Mouse (Mus musculus) layer of hippocampus, postnatal 14 days (tissue): ENCODE data around the gene Fes. TPM values are rescaled to one million over a fixed set of nuclear protein-coding genes. Genes with fewer than 3 reads are reported as not detected.

ENCODE experiments used
- DNase-seq, 2 experiments: peaks; one replicate each; pipeline ENCODE4 v3.0.0; 2021 to 2022; ENCODE audit warnings: low spot score in 2 of 2, mixed read lengths in 1 of 2
- long read RNA-seq, 2 experiments: library from polyadenylated mRNA; stranded (forward); transcript quantifications; one replicate each; pipeline ENCODE4 v2.0.0; 2021
- total RNA-seq, 2 experiments: library from RNA; stranded (reverse); gene quantifications; 2 replicates each; pipeline ENCODE4 v1.2.3; 2021

Gene Fes
- 1 to 10 TPM; 5.6 to 9.9 TPM for total RNA-seq
- long read RNA-seq, experiment 1, partial matches to known transcripts = 1 of 5 reads
- long read RNA-seq, experiment 1, other reads (novel, unspliced or antisense) = 3 of 5 reads
- long read RNA-seq, experiment 2, partial matches to known transcripts = 1 of 5 reads
- long read RNA-seq, experiment 2, other reads (novel, unspliced or antisense) = 3 of 5 reads

DNA sequence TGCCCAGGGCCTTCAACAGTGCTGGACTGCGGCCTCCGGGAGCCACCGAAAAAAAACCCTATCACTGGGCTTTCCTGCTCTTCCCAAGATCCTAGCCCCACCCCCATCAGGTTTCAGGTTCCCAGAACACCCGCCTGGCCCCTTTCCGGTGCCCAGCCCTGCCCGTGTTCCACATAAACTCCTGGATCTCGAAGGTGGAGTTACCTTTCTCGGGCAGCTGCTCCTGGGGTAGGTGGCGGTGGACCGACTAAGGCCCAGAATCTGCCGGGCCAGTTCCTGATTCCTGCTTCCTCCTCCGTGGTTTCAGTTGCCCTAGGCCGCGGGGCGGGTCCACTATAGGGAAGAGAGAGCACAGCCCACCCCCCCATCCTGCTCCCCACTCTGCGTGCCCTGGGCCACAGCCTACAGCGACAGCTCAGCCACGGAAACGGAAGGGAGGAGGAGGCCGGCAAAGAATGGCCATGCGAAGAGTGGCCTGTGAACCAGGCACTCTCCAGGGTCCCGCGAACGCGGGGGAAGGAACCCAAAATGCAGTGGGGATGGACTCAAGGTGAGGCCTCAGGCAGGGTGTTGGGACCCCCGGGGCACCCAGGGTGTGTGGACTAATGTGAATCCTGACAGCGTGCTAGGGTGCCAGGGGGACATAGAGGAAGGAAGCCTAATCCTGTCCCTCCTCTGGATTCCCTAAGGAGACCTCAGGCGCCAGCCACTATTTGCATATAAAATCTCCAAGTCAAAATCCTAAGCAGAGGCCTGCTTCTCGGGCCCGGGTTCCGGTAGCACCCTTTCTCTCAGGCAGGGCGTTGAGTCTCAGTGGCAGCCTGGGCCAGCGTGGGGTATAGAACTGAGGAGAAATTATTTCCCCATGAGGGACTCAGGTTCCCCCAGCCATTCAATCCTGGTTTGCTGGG lies at the start of gene Fes:
TSS of gene Fes (minus strand) at position 314 of the 911 bp plus-strand sequence.
- DNase-seq = no peak

DNA sequence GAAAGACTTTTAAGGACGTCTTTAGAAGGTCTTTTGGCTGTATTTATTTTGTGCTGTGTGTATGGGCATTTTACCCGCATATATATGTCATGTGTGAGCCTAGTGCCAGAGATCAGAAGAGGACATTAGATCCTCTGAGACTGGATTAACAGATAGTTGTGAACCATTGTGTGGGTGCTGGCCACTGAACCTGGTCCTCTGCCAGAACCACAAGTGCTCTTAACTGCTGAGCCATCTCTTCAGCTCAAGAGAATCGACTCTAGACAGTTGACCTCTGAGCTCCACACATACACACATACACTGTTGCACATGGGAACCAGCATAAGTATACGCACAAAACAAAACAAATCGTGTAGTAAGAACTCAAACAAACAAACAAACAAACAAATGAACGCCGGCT lies 48.8 kb upstream of the Fes start:
- DNase-seq = no peak

DNA sequence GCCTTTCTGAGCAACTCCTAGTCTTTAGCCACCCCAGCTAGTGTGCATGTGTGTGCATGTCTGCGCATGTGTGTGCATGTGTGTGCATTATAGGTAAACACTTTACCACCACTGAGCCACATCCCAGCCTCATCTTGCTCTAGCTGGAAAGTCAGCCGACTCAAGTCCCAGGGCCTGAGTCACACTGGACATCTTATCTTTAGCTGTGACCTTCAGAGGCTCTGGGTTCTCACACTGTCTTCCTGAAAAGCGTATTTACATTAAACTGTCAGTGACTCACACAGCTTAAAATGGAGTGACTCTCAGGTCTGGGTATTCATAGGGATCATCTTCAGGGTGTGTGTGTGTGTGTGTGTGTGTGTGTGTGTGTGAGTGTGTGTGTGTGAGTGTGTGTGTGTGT lies 47.8 kb upstream of the Fes start:
- no peak for DNase-seq

DNA sequence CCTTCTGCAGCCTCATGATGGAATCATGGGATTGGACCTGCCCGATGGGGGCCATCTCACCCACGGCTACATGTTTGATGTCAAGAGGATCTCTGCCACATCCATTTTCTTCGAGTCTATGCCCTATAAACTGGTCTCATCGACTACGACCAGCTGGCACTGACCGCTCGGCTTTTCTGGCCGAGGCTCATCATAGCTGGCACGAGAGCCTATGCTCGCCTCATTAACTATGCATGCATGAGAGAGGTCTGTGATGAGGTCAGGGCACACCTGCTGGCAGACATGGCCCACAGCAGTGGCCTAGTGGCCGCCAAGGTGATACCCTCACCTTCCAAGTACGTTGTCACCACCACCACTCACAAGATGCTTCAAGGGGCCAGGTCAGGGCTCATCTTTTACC lies 41.9 kb upstream of the Fes start:
- DNase-seq = no peak

DNA sequence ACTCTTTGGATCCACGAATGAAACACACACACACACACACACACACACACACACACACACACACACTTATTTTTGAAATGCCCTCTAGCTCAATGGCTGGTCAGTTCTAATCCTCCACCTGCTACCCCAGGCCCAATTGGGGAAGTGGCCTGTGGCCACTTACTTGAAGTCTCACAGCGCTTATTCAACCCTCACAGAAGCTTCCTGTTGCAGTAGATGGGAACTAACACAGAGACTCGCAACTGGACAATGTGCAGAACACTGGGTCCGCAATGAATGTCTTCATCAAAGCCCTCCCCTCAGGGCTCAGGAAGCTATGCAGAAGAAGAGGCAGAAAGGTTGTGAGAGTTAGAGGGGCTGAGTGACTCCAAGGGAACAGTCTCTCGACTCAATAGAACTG lies 40.0 kb upstream of the Fes start:
- no peak for DNase-seq

GRCm38 (mm10) chr7:80426363-80426762 lies 38.6 kb upstream of the Fes start:
- DNase-seq = no peak

DNA sequence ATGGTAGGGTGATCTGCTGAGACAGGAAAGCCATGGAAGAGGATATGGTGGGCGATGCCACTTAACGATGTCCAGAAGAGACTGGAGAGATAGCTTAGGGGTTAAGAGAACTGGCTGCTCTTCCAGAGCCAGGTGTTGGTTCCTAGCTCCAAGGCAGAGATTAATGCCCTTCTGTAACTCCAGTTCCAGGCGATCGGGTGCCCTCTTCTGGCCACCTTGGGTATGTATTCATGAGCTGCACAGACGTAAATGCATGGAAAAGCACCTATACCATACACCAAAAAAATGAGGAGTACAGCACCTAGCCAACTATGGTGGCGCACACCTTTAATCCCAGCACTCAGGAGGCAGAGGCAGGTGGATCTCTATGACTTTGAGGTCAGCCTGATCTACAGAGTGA lies 37.0 kb upstream of the Fes start:
- no peak for DNase-seq

GRCm38 (mm10) chr7:80422759-80423480 lies 35.2 kb upstream of the Fes start:
- DNase-seq = peak in 1 of 2 experiments; percentile 57

- no peak for DNase-seq
Measured at GRCm38 (mm10) chr7:80421576-80421975, 33.8 kb upstream of the Fes start.

DNA sequence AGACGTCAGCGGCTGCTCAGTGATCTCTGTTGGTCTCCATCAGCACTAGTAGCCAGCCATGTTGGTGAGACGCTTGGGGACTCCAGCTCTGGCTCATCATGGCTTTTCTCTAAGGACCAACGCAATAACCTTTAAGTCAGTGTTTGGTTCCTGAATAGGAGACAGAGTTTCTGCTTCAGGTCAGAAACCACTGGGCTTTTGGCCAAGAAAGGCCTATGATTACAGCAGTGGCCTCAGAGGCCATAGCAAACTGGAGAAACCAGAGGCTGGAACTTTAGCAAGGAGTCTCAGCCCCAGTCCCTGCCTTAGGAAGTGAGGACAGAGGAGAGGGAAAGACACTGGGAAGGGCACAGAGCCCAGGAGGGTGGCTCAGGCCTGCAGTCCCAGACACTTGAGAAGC lies 32.8 kb upstream of the Fes start:
- DNase-seq = no peak

GRCm38 (mm10) chr7:80419278-80419677 lies 31.5 kb upstream of the Fes start:
- DNase-seq = no peak

- DNase-seq = no peak
Measured at GRCm38 (mm10) chr7:80418036-80418435, 30.3 kb upstream of the Fes start.

- no peak for DNase-seq
Measured at GRCm38 (mm10) chr7:80417601-80418000, 29.9 kb upstream of the Fes start.

GRCm38 (mm10) chr7:80416969-80417368 lies 29.2 kb upstream of the Fes start:
- DNase-seq = no peak

- DNase-seq = no peak
Measured at GRCm38 (mm10) chr7:80414303-80414855, 26.6 kb upstream of the Fes start.

DNA sequence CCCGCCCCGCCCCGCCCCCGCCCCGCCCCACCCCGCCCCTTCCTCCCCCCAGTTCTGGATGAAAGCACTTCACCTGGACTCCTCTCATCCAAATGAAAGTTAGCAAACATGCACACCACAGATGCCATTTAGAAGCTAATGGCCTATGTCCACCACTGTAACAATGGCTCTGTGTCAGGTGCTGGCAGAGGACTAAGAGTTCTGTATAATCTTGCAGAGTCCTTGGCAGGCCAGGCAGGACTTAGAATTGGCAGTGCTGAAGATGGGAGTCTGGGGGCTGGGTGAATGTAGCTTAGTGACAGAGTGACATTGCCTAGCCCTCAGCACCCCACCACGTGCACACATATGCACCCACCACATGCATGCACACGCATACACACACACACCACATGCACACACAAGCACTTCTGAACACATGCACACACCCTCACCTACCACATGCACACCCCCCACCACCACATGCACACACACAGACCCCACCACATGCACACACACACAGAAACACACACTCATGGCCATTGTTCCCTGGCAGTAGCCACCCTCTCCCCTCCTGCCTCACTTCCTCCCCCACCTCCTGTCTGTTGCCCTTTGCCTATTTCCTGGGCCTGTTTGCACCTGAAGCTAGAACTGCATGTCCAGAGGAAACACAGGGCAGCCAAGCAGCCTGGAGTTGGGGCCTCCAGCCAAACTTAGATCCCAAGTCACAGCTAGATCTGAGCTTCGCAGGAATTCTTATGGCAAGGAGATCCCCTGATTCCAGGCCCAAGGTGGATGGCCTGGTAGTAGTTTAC lies 26.0 kb upstream of the Fes start:
- no peak for DNase-seq

GRCm38 (mm10) chr7:80412781-80413180 lies 25.0 kb upstream of the Fes start:
- DNase-seq = no peak

DNA sequence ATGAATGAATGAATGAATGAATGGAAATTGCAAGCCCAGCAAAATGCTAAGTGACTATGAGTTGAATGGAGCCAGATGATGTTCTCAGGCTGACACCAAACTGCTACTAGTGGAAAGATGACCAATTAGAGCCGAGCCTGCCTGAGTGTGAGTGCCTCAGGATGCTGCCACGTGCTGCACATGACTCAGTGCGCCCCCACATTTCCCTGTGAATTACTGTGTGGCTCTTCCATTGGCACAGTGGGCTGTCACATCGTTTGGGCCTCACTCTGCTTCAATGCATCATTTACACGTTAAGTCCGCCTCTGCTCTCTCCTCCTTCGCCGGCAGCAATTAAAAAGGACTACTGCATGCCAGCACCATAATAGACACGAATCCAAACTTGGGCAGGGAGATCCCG lies 24.5 kb upstream of the Fes start:
- peak; percentile 36 to 63 for DNase-seq

DNA sequence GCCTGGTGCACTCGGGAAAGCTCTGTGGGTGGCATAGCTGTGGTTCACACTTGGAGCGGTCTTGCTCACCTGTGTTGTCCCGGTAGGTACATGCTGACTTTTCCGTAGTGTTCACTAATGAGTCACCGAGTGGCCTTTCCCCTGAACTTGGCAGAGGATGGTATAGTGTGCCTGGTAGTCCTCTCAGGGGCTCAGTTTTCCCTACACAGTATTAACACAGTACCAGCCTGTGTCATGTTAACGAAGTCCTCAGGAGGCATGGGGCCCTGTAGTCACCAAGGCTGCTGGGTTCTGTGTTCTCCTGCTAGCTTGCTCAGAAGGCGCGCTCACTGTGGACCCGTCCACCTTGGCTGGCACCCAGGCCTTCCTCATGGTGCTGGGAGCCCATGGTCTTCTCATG lies 22.6 kb upstream of the Fes start:
- no peak for DNase-seq

- DNase-seq = no peak
Measured at GRCm38 (mm10) chr7:80407712-80408111, 20.0 kb upstream of the Fes start.

DNA sequence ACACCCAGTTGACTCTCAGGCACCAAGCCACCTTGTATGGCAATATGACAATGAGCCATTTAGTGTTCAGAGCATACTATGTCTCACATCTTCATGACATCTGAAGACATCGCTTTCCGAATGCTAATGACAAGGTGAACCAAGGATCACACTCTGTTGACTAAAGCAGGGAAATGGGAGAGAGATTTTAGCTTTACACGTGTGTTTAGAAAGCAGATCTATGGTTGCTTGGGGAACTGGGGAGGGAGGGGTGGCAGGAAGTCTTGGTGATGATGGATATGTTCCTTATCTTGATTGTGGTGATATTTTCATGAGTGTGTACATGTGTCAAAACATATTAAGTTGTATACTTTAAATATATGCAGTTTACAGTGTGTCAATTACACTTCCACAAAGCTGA lies 18.4 kb upstream of the Fes start:
- DNase-seq = no peak
